Mouse (Mus musculus) left cerebral cortex, adult 2 months (tissue): ENCODE data around the gene Entpd1. TPM values are rescaled to one million over a fixed set of nuclear protein-coding genes. Genes with fewer than 3 reads are reported as not detected.

Experiments
- DNase-seq, 2 experiments: peaks; one replicate each; pipeline ENCODE4 v3.0.0; 2021 to 2022; ENCODE audit warnings: low spot score in 2 of 2, mixed read lengths in 1 of 2; ENCODE audit errors: extremely low spot score in 1 of 2
- H3K27ac ChIP-seq: fragments of 200-600 bp; 2 replicates; pipeline ENCODE4 v1.8.1; 2022
- H3K4me3 ChIP-seq: fragments of 200-600 bp; 2 replicates; pipeline ENCODE4 v1.8.1; 2022
- CTCF ChIP-seq: fragments of 200-600 bp; IDR thresholded peaks from 2 replicates; pipeline ENCODE4 v1.8.1; 2022; ENCODE audit warnings: antibody characterized with exemption, mild to moderate bottlenecking, moderate library complexity
- intact Hi-C: fragments of 180-260 bp; cut with DNase I; formaldehyde crosslinking; loops from one replicate; pipeline ENCODE4 v1.15.1; 2025
- total RNA-seq, 2 experiments: library from RNA; stranded (reverse); gene quantifications; 2 replicates each; pipeline ENCODE4 v1.2.3; 2021

Gene Entpd1
- total RNA-seq, 2 experiments from 2014 or later: 14.1 to 18.4 TPM

- H3K27ac ChIP-seq: no peak overlapping the region
- DNase-seq: no peak
- intact Hi-C loops: no loop called here
- no peak overlapping the region for H3K4me3 ChIP-seq
- no peak for TF ChIP-seq CTCF
Observed at GRCm38 (mm10) chr19:40769341-40769770, 157.2 kb downstream of the Entpd1 start.

- Histone ChIP-seq H3K27ac (no peak overlapping the region), H3K4me3 (no peak overlapping the region)
- intact Hi-C loops: no loop called here
- no peak for DNase-seq
- no peak for TF ChIP-seq CTCF
Observed at GRCm38 (mm10) chr19:40788004-40788714, 176.0 kb downstream of the Entpd1 start.

GRCm38 (mm10) chr19:40788715-40789084, 176.5 kb downstream of the Entpd1 start:
- H3K27ac ChIP-seq: no peak overlapping the region
- intact Hi-C loops: no loop called here
- DNase-seq: no peak
- TF ChIP-seq CTCF: no peak
- no peak overlapping the region for H3K4me3 ChIP-seq

Other genes with a start within 250 kb of the Entpd1 start
- 100 to 1,000 TPM; 160 to 161 TPM for gene Sorbs1, start 98.6 kb upstream of the Entpd1 start, total RNA-seq
- gene Aldh18a1, start 23.9 kb upstream of the Entpd1 start, total RNA-seq: 10 to 100 TPM; 22.7 to 25.4 TPM
- 10 to 100 TPM; 20.7 to 22.4 TPM for gene Tctn3, start 133 bp upstream of the Entpd1 start, total RNA-seq
- gene Cc2d2b, start 136.4 kb downstream of the Entpd1 start, total RNA-seq: under 1 TPM; 0.23 to 0.88 TPM
- 1 to 10 TPM; 8.2 to 8.6 TPM for gene Ccnj, start 218.9 kb downstream of the Entpd1 start, total RNA-seq